Mouse (Mus musculus) cortical plate, adult 2 months (tissue): ENCODE data around the gene T. TPM values are rescaled to one million over a fixed set of nuclear protein-coding genes. Genes with fewer than 3 reads are reported as not detected.

Experiments
- H3K27ac ChIP-seq: fragments of 200-500 bp; 2 replicates; pipeline ENCODE4 v1.5.1; 2012; ENCODE audit warnings: low read length, control low read depth, inconsistent platforms; ENCODE audit not compliant: insufficient read depth
- H3K4me1 ChIP-seq: fragments of 200-500 bp; 2 replicates; pipeline ENCODE4 v1.6.1; 2011; ENCODE audit warnings: low read length; ENCODE audit not compliant: control insufficient read depth, insufficient read depth
- H3K4me3 ChIP-seq: fragments of 200-500 bp; 2 replicates; pipeline ENCODE4 v1.5.1; 2011; ENCODE audit warnings: mild to moderate bottlenecking, low read length, control low read depth; ENCODE audit not compliant: insufficient read depth
- CTCF ChIP-seq: fragments of 200-500 bp; IDR thresholded peaks from 2 replicates; pipeline ENCODE4 v1.5.1; 2011; ENCODE audit warnings: mild to moderate bottlenecking, control low read depth, low read length; ENCODE audit not compliant: insufficient read depth; ENCODE audit errors: extremely low read depth
- POLR2A ChIP-seq: fragments of 200-500 bp; IDR thresholded peaks from 2 replicates; pipeline ENCODE4 v1.6.1; 2011; ENCODE audit warnings: mild to moderate bottlenecking, low read length, control low read depth; ENCODE audit not compliant: insufficient read depth; ENCODE audit errors: extremely low read depth
- polyA plus RNA-seq: library from polyadenylated mRNA; depleted of rRNA; stranded (reverse); fragments of >200 nt; gene quantifications from 2 replicates; pipeline ENCODE4 v1.2.3, GENCODE M21; 2012

T gene
- polyA plus RNA-seq, 1 experiment = 0.10 TPM

DNA sequence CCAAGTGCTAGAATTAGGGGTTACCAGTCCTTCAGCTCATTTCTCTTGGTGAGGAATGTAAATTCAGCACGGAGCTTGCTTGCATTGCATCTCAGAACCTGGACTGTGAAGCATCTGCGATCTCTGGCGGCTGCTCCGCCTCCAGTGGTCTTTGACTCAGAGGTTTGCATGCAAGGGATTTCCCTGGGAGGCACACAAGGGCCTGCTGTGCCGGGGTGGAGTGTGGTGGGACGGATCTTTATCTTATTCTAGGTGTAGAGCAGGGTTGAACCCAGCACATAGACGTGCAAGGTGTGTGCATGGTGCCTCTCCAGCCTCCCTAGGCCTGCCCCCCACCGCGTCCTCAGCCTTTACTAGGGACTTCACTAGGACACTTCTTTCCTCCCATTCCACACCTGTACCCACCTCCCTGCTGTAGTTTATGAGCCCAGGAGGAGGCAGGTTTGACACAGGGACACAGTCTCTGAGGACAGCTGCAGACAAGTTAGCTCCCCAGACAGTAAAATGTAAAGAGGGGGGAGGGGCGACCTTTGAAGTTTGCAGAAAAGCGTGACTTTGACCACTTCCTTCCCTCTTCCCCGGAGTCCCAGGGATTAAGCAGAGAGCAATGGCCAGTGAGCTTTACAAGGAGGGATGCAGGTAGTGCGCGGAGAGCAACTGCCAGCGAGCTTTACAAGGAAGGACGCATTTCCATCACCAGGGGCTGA, 25.5 kb upstream of the T start:
- no peak for TF ChIP-seq CTCF
- H3K4me1 ChIP-seq = no peaks in the 10 kb centered on the region
- no peak overlapping the region for H3K27ac ChIP-seq
- H3K4me3 ChIP-seq = no peak overlapping the region

DNA sequence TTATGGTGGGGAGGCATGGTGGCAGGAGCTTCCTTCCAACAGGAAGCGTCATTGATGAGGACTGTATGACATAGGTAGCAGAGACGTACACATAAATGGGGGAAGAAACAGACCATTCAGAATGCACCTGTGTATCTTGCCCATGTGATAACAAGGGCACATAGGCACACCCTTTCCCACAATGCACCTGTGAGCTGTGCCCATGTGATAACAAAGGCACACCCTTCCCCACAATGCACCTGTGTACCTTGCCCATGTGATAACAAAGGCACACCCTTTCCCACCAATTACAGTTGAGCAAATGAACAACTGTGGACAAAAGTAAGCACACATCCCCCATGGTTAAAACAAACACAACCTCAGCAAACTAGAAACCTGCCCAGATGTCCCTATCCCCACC, 23.9 kb upstream of the T start:
- Histone ChIP-seq H3K4me1 (no peaks in the 10 kb centered on the region), H3K27ac (no peak overlapping the region), H3K4me3 (no peak overlapping the region)
- TF ChIP-seq POLR2A = no peak
- TF ChIP-seq CTCF = no peak

DNA sequence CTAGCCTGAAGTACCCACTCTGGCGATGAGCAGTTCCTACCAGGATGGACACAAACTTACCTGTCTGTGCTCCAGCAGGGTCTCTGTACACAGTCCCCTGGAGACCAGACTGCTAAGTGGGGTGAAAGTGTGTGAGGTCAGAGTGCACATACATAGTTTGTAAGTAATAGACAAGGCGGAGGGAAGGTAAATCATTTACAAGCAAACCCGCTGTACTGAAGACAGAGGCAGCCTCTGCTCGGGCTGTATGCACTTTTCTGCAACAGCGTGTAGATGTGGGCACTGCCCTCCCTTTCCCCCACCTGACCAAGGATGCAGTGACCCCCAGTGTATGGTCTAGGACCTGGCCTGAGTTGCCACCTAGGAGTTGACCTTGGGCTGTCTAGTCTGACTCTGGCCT, 20.6 kb upstream of the T start:
- H3K27ac ChIP-seq = no peak overlapping the region
- no peak overlapping the region for H3K4me3 ChIP-seq
- no peak for TF ChIP-seq POLR2A
- TF ChIP-seq CTCF = no peak
- H3K4me1 ChIP-seq = no peaks in the 10 kb centered on the region

GRCm38 (mm10) chr17:8415533-8415932, 18.7 kb upstream of the T start:
- Histone ChIP-seq H3K27ac (no peak overlapping the region), H3K4me3 (no peak overlapping the region), H3K4me1 (no peaks in the 10 kb centered on the region)
- TF ChIP-seq CTCF = no peak

- H3K27ac ChIP-seq = no peak overlapping the region
- H3K4me3 ChIP-seq = no peak overlapping the region
- no peaks in the 10 kb centered on the region for H3K4me1 ChIP-seq
- TF ChIP-seq POLR2A (no peak), CTCF (no peak)
These were observed 17.4 kb upstream of the T start for GRCm38 (mm10) chr17:8416865-8417264.

- no peak for TF ChIP-seq CTCF
- TF ChIP-seq POLR2A = no peak
These were observed 13.5 kb upstream of the T start for GRCm38 (mm10) chr17:8420739-8421138.

DNA sequence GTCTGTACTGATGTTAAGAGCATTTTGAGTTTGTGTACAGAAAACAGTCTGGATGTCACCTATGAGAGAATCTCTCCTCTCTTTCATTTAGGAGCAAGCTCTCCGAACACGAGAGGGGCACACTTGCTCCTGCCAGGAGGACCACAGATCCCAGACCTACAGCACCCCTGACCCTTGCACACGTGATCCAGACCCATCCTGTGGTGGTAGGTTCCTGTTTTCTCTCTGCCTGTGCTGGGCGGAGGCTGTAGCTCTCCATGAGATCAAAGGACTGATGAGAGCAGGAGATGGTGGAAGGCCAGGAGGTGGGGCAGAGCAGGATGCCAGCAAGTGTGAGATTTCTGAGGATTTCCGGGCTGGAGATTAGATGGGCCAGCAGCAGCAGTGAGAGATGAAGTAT, 12.7 kb upstream of the T start:
- TF ChIP-seq CTCF (no peak), POLR2A (no peak)
- H3K4me1 ChIP-seq = no peaks in the 10 kb centered on the region
- no peak overlapping the region for H3K27ac ChIP-seq
- no peak overlapping the region for H3K4me3 ChIP-seq

More at GRCm38 (mm10) chr17:8420739-8421138, 13.5 kb upstream of the T start:
- Histone ChIP-seq H3K27ac (no peak overlapping the region), H3K4me1 (no peaks in the 10 kb centered on the region), H3K4me3 (no peak overlapping the region)

GRCm38 (mm10) chr17:8423283-8423682, 10.9 kb upstream of the T start:
- Histone ChIP-seq H3K4me1 (no peaks in the 10 kb centered on the region), H3K27ac (no peak overlapping the region), H3K4me3 (no peak overlapping the region)
- TF ChIP-seq CTCF = peak; percentile 36
- TF ChIP-seq POLR2A = no peak

GRCm38 (mm10) chr17:8429436-8429835, 4.8 kb upstream of the T start:
- TF ChIP-seq POLR2A (no peak), CTCF (no peak)

GRCm38 (mm10) chr17:8429896-8430295, 4.3 kb upstream of the T start:
- H3K4me3 ChIP-seq = no peak overlapping the region
- no peak overlapping the region for H3K27ac ChIP-seq
- H3K4me1 ChIP-seq = no peaks in the 10 kb centered on the region; the same call in 1 of the 2 replicates
- TF ChIP-seq CTCF (no peak), POLR2A (no peak)

More at GRCm38 (mm10) chr17:8429436-8429835, 4.8 kb upstream of the T start:
- Histone ChIP-seq H3K4me1 (no peaks in the 10 kb centered on the region; the same call in 1 of the 2 replicates), H3K27ac (no peak overlapping the region), H3K4me3 (no peak overlapping the region)

DNA sequence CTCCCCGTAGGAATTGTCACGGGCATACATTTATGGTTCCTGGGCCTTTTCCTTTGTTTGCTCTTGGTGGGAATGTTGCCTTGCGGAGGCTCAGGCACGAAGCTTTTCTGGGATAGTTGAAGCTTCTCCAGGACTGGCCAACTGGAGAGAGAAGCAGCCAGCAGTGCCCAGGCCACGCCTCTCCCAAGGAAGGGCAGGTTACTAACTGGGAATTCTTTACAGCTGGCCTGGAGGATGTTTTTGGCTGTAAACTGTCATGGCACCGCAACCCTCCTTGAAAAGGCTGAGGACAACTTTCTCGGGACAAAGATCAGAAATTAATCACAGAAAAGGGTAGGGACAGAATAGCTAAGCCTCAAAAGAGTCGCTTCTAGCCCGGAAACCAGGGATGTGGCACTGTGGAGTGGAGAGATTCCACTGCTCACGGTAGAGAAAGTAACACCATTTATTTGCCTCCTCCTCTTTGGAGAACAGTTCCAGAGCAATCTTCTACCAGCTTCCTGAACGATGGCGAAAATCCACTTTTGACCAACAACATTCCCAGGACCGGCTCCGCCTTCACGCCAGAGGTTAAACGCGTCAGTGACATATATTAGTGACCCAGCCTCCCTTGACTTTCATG, 1.9 kb upstream of the T start:
- H3K4me1 ChIP-seq = no peaks in the 10 kb centered on the region; the same call in 1 of the 2 replicates
- H3K4me3 ChIP-seq = no peak overlapping the region
- no peak overlapping the region for H3K27ac ChIP-seq
- no peak for TF ChIP-seq POLR2A
- no peak for TF ChIP-seq CTCF
